Mouse (Mus musculus) MEL (cell line): Measurements from ENCODE around the gene Abcb1b. TPM values are rescaled to one million over a fixed set of nuclear protein-coding genes. Genes with fewer than 3 reads are reported as not detected.

Experiments
- DNase-seq: peaks from one replicate; pipeline ENCODE4 v3.0.0; 2011; ENCODE audit warnings: low read depth, low spot score
- H3K27ac ChIP-seq: 2 replicates; pipeline ENCODE4 v1.5.1; 2012; ENCODE audit warnings: low read depth, mild to moderate bottlenecking, control low read depth, low read length, moderate library complexity; ENCODE audit not compliant: control insufficient read depth
- H3K27me3 ChIP-seq, 2 experiments: fragments of 150-350 bp in 1 of 2; sonication (generic) in 1 of 2; 2 replicates each; pipeline ENCODE4 v1.6.1; 2012; ENCODE audit warnings: low read length in 2 of 2, mild to moderate bottlenecking in 2 of 2, improper control_type of control experiment in 1 of 2, moderate library complexity in 1 of 2; ENCODE audit not compliant: insufficient read depth in 2 of 2, control insufficient read depth in 1 of 2
- H3K36me3 ChIP-seq, 2 experiments: 2 replicates each; pipeline ENCODE4 v1.6.1; 2012 to 2014; ENCODE audit warnings: low read length in 2 of 2, improper control_type of control experiment in 1 of 2, inconsistent platforms in 1 of 2, mild to moderate bottlenecking in 1 of 2; ENCODE audit not compliant: insufficient read depth in 2 of 2, control insufficient read depth in 1 of 2
- H3K4me1 ChIP-seq, 2 experiments: fragments of 150-350 bp in 1 of 2; sonication (generic) in 1 of 2; 2 replicates each; pipeline ENCODE4 v1.6.1; 2012; ENCODE audit warnings: low read length in 2 of 2, improper control_type of control experiment in 1 of 2, mild to moderate bottlenecking in 1 of 2; ENCODE audit not compliant: insufficient read depth in 2 of 2, control insufficient read depth in 1 of 2
- H3K4me3 ChIP-seq, 2 experiments: fragments of 150-350 bp in 1 of 2; sonication (generic) in 1 of 2; 2 replicates each; pipeline ENCODE4 v1.5.1; 2012; ENCODE audit warnings: low read depth in 2 of 2, low read length in 2 of 2, mild to moderate bottlenecking in 2 of 2, moderate library complexity in 2 of 2, control low read depth in 1 of 2, improper control_type of control experiment in 1 of 2; ENCODE audit not compliant: control insufficient read depth in 1 of 2, insufficient read depth in 1 of 2
- H3K79me2 ChIP-seq: 2 replicates; pipeline ENCODE4 v1.6.1; 2012; ENCODE audit warnings: mild to moderate bottlenecking, low read length, moderate library complexity; ENCODE audit not compliant: control insufficient read depth, poor library complexity, insufficient read depth
- H3K9ac ChIP-seq: 2 replicates; pipeline ENCODE4 v1.6.1; 2012; ENCODE audit warnings: low read depth, mild to moderate bottlenecking, control low read depth, low read length, moderate library complexity; ENCODE audit not compliant: control insufficient read depth, poor library complexity, severe bottlenecking
- H3K9me3 ChIP-seq: fragments of 150-350 bp; sonication (generic); replicated peaks from 2 replicates; pipeline ENCODE4 v1.6.1; 2012; ENCODE audit warnings: mild to moderate bottlenecking, low read length, improper control_type of control experiment, moderate library complexity; ENCODE audit not compliant: insufficient read depth
- CHD1 ChIP-seq: IDR thresholded peaks from 2 replicates; pipeline ENCODE4 v1.6.1; 2012; ENCODE audit warnings: low read depth, mild to moderate bottlenecking, inconsistent platforms, low read length, improper control_type of control experiment
- ELF1 ChIP-seq: IDR thresholded peaks from 2 replicates; pipeline ENCODE4 v1.6.1; 2014; ENCODE audit warnings: low read depth, mild to moderate bottlenecking, inconsistent platforms, low read length, improper control_type of control experiment, moderate library complexity
- EP300 ChIP-seq, 2 experiments: IDR thresholded peaks; 2 replicates each; pipeline ENCODE4 v1.6.1; 2011; ENCODE audit warnings: improper control_type of control experiment in 2 of 2, low read length in 2 of 2, low read depth in 1 of 2, mild to moderate bottlenecking in 1 of 2
- GATA1 ChIP-seq: IDR thresholded peaks from 2 replicates; pipeline ENCODE4 v1.6.1; 2011; ENCODE audit warnings: low read depth, low read length, improper control_type of control experiment
- JUND ChIP-seq: IDR thresholded peaks from 2 replicates; pipeline ENCODE4 v1.6.1; 2011; ENCODE audit warnings: low read depth, mild to moderate bottlenecking, improper control_type of control experiment, low read length
- MAFK ChIP-seq: IDR thresholded peaks from 2 replicates; pipeline ENCODE4 v1.6.1; 2011; ENCODE audit warnings: low read depth, mild to moderate bottlenecking, low read length, improper control_type of control experiment, borderline replicate concordance
- MYC ChIP-seq: IDR thresholded peaks from 2 replicates; pipeline ENCODE4 v1.6.1; 2011; ENCODE audit warnings: low read depth, mild to moderate bottlenecking, low read length, improper control_type of control experiment, moderate library complexity
- NELFE ChIP-seq: IDR thresholded peaks from 2 replicates; pipeline ENCODE4 v1.6.1; 2011; ENCODE audit warnings: low read depth, low read length, improper control_type of control experiment
- NRF1 ChIP-seq: IDR thresholded peaks from 2 replicates; pipeline ENCODE4 v1.6.1; 2014; ENCODE audit warnings: low read depth, mild to moderate bottlenecking, inconsistent platforms, low read length, improper control_type of control experiment, moderate library complexity; ENCODE audit not compliant: poor library complexity, insufficient read depth, severe bottlenecking
- POLR2AphosphoS2 ChIP-seq: IDR thresholded peaks from 2 replicates; pipeline ENCODE4 v1.6.1; 2011; ENCODE audit warnings: low read length, improper control_type of control experiment
- POLR2AphosphoS5 ChIP-seq: IDR thresholded peaks from 2 replicates; pipeline ENCODE4 v1.6.1; 2012; ENCODE audit warnings: low read depth, borderline replicate concordance, mild to moderate bottlenecking, inconsistent platforms, low read length, moderate library complexity, mixed read lengths
- SIN3A ChIP-seq: IDR thresholded peaks from 2 replicates; pipeline ENCODE4 v1.6.1; 2012; ENCODE audit warnings: low read length, improper control_type of control experiment, inconsistent platforms
- TAL1 ChIP-seq: IDR thresholded peaks from 2 replicates; pipeline ENCODE4 v1.6.1; 2012; ENCODE audit warnings: mild to moderate bottlenecking, inconsistent platforms, low read length, moderate library complexity, mixed read lengths
- UBTF ChIP-seq: IDR thresholded peaks from 2 replicates; pipeline ENCODE4 v1.6.1; 2012; ENCODE audit warnings: low read depth, mild to moderate bottlenecking, inconsistent platforms, low read length, improper control_type of control experiment, moderate library complexity, borderline replicate concordance; ENCODE audit not compliant: insufficient read depth
- USF1 ChIP-seq: IDR thresholded peaks from 2 replicates; pipeline ENCODE4 v1.6.1; 2014; ENCODE audit warnings: low read depth, mild to moderate bottlenecking, inconsistent platforms, low read length, improper control_type of control experiment, moderate library complexity
- ZMIZ1 ChIP-seq: IDR thresholded peaks from 2 replicates; pipeline ENCODE4 v1.6.1; 2012; ENCODE audit warnings: low read depth, mild to moderate bottlenecking, inconsistent platforms, low read length, improper control_type of control experiment, moderate library complexity
- ZNF384 ChIP-seq: IDR thresholded peaks from 2 replicates; pipeline ENCODE4 v1.6.1; 2012; ENCODE audit warnings: low read depth, mild to moderate bottlenecking, inconsistent platforms, low read length, improper control_type of control experiment
- polyA plus RNA-seq, 2 experiments: library from polyadenylated mRNA; stranded (reverse) in 1 of 2; unstranded in 1 of 2; fragments of >175 nt in 1 of 2; fragments of >200 nt in 1 of 2; gene quantifications; 2 replicates each; pipeline versions ENCODE4 v1.2.1 to v1.2.4; 2012; ENCODE audit warnings: low replicate concordance in 2 of 2, low read depth in 1 of 2; ENCODE audit not compliant: insufficient read length in 2 of 2, insufficient read depth in 1 of 2, missing spikeins in 1 of 2
- total RNA-seq: library from RNA; depleted of rRNA; stranded (reverse); fragments of 300-350 nt; gene quantifications from 2 replicates; pipeline ENCODE4 v1.2.3, GENCODE M21; 2012

Gene Abcb1b
- total and polyA plus RNA-seq, 3 experiments, result not detected

DNA sequence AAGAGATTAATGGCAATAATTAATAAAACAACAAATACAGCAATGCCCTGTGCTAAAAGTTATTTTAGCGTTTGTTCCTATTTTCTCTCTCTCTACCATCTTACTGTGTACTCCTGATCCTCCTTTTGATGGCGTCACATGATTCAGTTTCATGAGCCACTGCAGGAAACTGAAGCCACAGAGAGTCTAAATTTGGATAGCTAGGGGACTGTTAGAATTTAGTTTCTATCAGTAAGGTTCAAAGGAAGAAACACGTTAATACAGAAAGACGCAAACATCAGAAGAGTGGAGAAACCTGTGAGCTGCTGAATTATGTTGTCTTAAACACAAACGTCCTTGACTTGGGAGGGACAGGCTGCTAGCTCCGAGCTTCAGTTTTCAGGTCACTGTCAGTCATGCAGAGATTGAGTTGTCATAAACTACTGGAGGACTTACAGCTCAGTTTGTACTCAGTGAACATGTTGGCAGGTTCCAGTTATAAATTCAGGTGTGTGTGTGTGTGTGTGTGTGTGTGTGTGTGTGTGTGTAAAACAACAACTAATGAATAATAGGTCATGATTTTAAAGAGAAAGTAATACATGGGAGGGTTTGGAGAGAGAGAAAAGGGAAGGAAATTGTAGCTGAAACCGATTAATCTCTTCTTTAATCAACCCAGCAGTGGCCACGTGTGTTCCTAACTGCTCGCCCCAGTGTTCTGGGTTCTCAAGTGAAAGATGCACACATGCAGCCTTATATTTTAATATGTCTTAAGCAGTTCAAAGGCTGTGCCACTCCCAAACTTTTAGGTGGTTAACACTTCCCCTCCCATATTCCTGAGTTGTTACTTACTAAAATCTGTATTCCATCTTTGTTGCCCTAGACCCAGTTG is 9.4 kb downstream of the Abcb1b start:
- Histone ChIP-seq H3K27me3 (no peaks in the 10 kb centered on the region; a peak in 1 of 4 replicates), H3K27ac (no peak overlapping the region), H3K4me3 (no peak overlapping the region), H3K9me3 (no peaks in the 10 kb centered on the region), H3K36me3 (no peaks in the 10 kb centered on the region), H3K79me2 (no peaks in the 10 kb centered on the region), H3K9ac (no peak overlapping the region), H3K4me1 (no peaks in the 10 kb centered on the region)
- no peak for DNase-seq
- no peak for TF ChIP-seq ELF1
- no peak for TF ChIP-seq ZNF384
- TF ChIP-seq USF1, result no peak
- TF ChIP-seq TAL1, result no peak

DNA sequence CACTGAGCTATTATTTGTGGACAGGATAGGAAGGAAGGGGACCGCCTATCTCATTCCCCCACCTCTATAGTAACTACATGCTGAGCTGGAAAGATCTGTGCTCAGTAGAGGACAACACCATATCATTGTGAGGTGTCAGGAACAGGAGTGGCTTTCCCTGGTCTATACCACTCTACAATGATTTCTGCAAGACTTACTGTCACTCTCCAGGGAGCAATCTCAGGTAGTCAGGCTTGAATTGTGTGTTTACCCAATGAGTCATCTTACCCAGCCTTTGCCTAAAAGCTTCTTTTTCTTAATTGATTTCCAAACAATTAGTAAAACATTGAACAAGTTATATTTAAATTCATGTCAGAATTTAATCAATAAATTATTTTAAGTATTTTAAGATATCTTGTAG is 15.9 kb downstream of the Abcb1b start:
- no peak for TF ChIP-seq JUND
- no peak for TF ChIP-seq ZMIZ1
- no peak for TF ChIP-seq MAFK
- no peak for TF ChIP-seq SIN3A
- no peak for TF ChIP-seq UBTF
- no peak for TF ChIP-seq EP300 (IDR thresholded peaks at IDR 0.05; ENCODE audit: low read depth in 1 of 2, low read length in 2 of 2)
- TF ChIP-seq POLR2AphosphoS2, result no peak
- no peak for TF ChIP-seq NRF1
- TF ChIP-seq POLR2AphosphoS5, result no peak
- TF ChIP-seq USF1, result no peak
- no peak for TF ChIP-seq GATA1
- TF ChIP-seq NELFE, result no peak
- no peak for TF ChIP-seq CHD1
- no peak for TF ChIP-seq MYC
- no peak for TF ChIP-seq ZNF384
- H3K79me2 ChIP-seq, result no peaks in the 10 kb centered on the region
- H3K27ac ChIP-seq, result no peak overlapping the region
- H3K9me3 ChIP-seq, result no peaks in the 10 kb centered on the region
- H3K4me1 ChIP-seq, result no peaks in the 10 kb centered on the region
- no peak for DNase-seq
- no peaks in the 10 kb centered on the region; a peak in 2 of 4 replicates for H3K27me3 ChIP-seq
- no peaks in the 10 kb centered on the region for H3K36me3 ChIP-seq
- no peak overlapping the region for H3K9ac ChIP-seq
- no peak overlapping the region for H3K4me3 ChIP-seq
